Mouse (Mus musculus): ENCODE measurements around the gene Arsa.

The Arsa gene

DNA sequence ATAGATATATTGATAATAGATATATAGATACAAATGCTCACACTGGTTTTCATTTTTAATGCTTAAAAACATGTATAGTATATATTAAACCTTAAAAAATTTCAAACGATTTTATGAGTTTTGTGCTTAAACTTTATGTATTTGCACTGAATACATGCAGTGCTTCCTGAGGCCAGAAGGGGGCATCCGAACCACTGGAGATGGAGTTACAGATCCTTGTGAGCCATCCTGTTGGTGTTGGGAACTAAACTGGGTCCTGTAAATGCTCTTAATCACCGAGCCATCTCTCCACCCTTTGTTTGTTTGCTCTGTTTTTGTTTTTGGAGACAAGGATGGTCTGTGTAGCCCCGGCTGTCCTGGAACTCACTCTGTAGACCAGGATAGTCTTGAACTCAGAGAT lies 17.7 kb upstream of the Arsa start:
- DNase-seq: no peak

GRCm38 (mm10) chr15:89488611-89489117 lies 11.4 kb upstream of the Arsa start:
- DNase-seq: no peak

DNA sequence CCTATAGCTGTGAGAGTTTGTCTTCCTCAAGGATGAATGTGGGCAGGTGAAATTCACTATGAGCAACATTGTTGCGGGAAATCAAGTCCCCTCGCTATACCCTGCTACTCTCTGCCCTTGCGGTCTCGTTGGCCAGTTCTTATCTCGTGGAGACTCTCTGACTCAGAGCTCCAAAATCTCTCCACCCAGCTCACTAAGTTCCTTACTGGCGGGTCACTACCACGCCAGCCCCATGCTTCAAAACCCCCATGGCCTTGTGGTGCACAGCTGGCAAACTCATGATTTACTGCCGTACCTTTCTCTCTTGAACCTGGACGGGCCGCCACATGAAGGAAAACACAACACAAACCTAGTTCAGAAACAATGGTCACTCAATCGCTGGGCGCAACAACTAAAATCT lies 11.0 kb upstream of the Arsa start:
- DNase-seq: no peak

- peak; percentile 82 for DNase-seq
Measured at GRCm38 (mm10) chr15:89480584-89480983, 3.4 kb upstream of the Arsa start.

DNA sequence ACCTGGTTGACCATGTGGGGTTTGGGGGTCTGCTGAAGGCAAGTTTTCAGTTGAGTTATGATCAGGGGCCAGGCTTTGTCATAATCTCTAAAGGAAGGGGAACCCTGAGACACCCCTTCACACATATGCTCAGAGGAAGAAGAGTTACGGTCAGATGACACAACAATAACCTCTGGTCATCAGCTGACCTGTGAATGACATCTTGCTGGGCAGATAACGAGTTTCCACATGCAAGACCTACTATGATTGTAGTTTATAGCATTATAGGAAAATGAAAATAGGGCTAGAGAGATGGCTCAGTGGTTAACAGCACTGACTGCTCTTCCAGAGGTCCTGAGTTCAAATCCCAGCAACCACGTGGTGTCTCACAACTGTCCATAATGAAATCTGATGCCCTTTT lies 1.4 kb upstream of the Arsa start:
- peak; percentile 25 for DNase-seq

GRCm38 (mm10) chr15:89477806-89478205 lies 581 bp upstream of the Arsa start:
- peak; percentile 49 for DNase-seq

DNA sequence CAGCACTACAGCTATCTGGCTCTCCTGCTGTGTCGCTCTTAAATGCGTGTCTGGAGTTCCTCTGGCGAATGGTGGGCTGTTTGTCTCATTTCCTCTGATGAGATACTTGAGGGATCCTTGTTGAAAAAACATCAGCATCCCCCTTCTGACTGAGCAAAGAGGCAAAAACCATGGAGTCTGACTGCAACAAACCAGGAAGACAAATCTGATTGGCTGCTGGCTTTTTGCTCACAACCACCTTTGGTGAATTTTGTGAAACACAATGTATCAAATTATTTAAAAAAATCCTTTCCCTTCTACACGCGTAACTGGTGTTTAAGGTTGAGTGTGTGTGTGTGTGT lies 780 bp downstream of the Arsa start:
- DNase-seq: no peak

- peak; percentile 96 for DNase-seq
Measured at GRCm38 (mm10) chr15:89475611-89476474, 1.4 kb downstream of the Arsa start.

DNA sequence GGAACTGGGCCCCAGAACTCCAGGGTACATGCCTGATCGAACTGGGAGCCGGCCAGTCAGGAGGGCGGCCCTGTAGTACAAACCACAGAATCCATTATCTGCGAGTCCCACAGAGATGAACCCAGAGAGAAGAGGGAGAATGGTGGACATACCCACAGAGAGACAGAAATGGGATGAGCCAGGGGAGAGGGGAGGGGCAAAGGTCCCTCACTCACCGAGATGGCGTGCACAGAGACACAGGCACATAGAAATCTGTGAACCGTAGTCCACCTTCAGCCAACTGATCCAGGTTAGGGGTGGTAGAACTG lies 2.0 kb downstream of the Arsa start:
- DNase-seq: no peak

- DNase-seq: peak; percentile 65
Measured at GRCm38 (mm10) chr15:89474596-89475292, 2.5 kb downstream of the Arsa start.

DNA sequence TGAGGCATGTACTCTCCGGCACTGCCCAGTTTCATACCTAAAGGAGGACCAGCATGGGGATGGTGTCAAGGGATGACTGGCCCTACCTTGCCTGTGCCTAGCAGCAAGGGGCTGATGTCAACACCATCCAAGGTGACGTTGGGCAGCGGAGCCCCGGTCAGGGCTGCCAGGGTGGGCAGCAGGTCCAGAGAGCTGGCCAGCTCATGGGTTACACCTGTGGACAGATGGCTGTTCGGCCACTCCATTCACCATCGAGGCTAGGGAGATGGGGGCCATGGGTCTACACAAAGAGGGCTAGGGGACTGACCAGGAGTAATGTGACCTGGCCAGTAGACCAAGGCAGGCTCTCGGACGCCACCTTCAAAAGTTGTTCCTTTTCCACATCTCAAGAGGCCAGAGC lies 3.3 kb downstream of the Arsa start:
- DNase-seq: peak; percentile 43

GRCm38 (mm10) chr15:89473370-89473769 lies 3.9 kb downstream of the Arsa start:
- peak; percentile 49 for DNase-seq

GRCm38 (mm10) chr15:89471476-89471875 lies 5.7 kb downstream of the Arsa start:
- DNase-seq: peak; percentile 15

DNA sequence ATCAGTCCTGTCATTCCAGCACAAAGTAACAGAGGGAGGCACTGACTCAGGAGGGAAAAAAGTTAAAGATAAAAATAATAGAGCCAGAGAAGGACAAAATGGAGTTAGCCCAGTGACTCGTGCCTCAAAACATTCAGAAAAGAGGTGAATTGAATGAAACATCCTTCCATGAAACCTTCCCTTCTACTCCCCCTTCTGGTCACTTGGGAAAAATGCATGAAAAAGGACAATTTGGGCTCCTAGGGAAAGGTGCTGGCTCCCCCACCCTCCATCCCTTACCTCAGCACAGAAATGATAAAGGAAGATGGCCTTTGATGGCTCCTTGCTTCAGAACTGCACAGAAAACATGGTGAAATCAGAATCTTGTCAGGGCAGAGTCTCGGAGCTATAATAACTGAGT lies 8.6 kb downstream of the Arsa start:
- DNase-seq: peak; percentile 82

- DNase-seq: peak; percentile 50
Measured at GRCm38 (mm10) chr15:89465052-89465451, 12.2 kb downstream of the Arsa start.

DNA sequence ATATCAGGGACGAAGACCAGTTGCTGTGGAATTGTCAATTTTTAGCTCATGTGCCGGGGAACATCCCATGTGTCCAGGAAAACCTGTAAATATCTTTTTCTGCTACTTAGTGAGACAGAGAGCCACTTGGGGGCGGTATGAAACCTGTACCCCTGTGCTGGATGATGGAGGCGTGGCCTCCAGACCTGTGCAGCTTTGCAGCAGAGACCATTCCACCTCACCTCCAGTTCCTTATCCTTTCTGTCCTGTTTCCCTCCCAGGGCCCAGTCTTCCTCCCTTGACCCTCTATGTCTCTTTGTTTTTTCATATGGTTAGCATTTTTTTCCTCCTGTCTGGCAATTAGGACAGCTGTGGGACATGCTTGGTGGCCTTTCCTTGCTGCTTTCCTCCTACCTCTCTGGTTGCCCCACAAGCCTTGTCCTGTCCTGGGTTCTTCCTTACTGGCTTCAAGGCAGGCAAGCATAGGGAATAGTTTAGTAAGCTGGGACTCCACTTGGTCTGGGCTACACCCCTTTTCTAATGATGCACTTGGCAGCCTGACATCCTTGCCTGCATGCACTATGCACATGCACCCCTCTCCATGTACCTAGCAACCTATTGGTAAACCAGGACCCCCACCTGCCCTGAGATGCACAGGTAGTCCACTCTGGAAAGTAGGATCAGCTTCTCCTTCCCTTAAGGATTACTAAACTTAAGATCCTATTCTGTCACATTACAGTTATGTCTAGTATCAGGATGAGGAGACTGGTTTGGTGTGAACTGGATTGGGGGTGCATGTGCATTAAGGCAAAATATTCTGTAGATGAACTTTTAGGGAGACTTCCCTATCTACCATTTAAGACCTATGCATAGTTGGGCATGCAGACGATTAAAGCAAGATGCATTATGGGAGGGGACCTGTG lies 13.6 kb downstream of the Arsa start:
- DNase-seq: peak; percentile 55

DNA sequence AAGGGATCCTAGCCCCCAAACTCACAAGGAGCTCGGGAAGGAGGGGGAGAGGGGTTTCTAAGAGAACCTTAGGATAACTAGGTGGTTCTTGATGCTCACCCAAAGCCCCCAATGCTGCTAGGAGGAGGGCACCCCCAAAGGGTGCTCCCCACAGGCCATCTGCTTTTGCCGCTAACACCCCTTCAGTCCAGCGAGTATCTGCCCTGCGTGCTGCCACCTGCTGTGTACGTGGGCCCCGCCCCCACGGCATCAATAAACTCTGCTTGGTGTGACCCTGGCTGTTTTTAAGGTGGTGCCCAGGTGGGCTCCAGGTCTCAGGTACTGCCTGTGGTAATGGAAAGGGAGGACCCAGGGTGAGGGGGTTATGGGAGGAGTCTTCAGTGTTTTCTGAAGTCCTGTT lies 15.0 kb downstream of the Arsa start:
- peak; percentile 28 for DNase-seq

DNA sequence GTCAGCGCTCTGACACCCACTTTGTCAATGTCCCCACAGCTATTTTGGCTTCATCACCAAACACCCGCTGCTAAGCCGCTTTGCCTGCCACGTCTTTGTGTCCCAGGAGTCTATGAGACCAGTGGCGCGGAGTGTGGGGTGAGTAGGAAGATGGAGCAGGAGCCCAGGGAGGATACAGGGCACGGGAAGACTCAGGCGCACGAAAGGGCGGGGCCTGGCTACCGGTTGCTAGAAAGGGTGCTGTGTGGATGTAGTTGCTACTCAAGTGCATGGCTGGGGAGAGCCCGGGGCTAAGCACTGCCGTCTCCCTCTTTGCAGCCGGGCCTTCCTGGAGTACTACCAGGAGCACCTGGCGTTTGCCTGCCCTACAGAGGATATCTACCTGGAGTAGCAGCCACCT lies 15.9 kb downstream of the Arsa start:
- peak; percentile 44 for DNase-seq

- peak; percentile 69 for DNase-seq
Measured at GRCm38 (mm10) chr15:89460298-89460697, 16.9 kb downstream of the Arsa start.

- DNase-seq: peak; percentile 49
Measured at GRCm38 (mm10) chr15:89459821-89460220, 17.4 kb downstream of the Arsa start.

GRCm38 (mm10) chr15:89458942-89459341 lies 18.3 kb downstream of the Arsa start:
- DNase-seq: no peak

- DNase-seq: peak; percentile 52
Measured at GRCm38 (mm10) chr15:89455642-89456041, 21.6 kb downstream of the Arsa start.

DNA sequence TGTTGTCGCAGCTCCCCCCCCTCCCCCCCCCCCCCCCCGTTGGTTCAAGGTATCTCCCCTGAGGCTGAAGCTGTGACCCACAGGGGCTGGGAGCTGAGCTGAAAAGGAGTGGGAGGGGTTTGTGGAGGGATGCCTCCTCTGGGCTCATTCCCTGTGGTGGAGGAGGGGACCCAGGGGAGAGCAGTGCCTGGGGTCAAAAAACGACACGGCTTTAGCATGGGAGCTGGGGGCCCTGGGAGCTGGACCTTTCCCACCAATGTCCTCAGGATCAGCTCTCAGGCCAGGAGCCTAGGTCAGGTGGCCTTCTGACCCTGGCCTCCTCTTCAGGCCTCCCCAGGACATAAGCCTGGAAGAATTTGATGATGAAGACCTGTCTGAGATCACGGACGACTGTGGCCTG lies 22.4 kb downstream of the Arsa start:
- no peak for DNase-seq
